Mouse (Mus musculus): Measurements from ENCODE around the gene Olfr1339. TPM values are rescaled to one million over a fixed set of nuclear protein-coding genes. Genes with fewer than 3 reads are reported as not detected.

The Olfr1339 gene
- not detected in 2 replicates for polyA plus RNA-seq (2016; fragmentation: Nextera tagmentation; extraction: Ambion mirVana)

- Histone ChIP-seq H3K27ac (no peak within 1 kb of the TSS), H3K4me3 (no peak within 1 kb of the TSS), H3K36me3 (replicated peaks) (no peaks in the 10 kb centered on the region), H3K27me3 (ENCODE audit: poor library complexity, severe bottlenecking) (no peaks in the 10 kb centered on the region), H3K4me1 (no peaks in the 10 kb centered on the region), H3K9me3 (no peaks in the 10 kb centered on the region)
- 94% methylated on average over 1 of the region's 1 CpGs for WGBS
- no peak for DNase-seq (ENCODE audit: extremely low spot score, low spot score)
These were observed at the start of gene Olfr1339 for GRCm38 (mm10) chr4:118731875-118732274. TSS of gene Olfr1339 (plus strand) at chr4:118732175.

DNA sequence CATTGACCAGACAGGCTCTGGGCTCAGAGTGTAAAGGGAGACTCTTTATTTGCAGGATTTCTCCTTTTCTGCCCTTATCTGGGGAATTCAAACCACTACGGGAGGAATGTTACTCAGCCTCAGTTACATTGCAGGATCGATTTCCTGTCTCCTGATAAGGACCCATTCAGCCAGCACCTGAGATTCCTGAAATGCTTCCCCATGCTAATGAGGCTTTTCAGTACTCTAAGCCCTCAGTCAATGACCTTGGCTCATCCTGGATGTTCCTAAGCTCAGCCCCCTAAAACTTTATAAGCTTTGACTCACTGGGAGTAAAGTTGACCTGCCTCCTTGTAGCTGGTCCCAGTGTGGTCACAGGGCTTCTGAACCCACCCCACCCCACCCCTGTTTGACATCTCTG, 44.9 kb upstream of the Olfr1339 start:
- Histone ChIP-seq H3K27ac (no peak overlapping the region), H3K4me3 (no peak overlapping the region), H3K9me3 (no peaks in the 10 kb centered on the region), H3K4me1 (peaks cover under 1% of the 10 kb centered on the region; the same call in 1 of the 2 replicates), H3K27me3 (ENCODE audit: poor library complexity, severe bottlenecking) (no peaks in the 10 kb centered on the region), H3K36me3 (replicated peaks) (no peaks in the 10 kb centered on the region)
- 75% methylated on average over 2 of the region's 2 CpGs for WGBS
- DNase-seq (ENCODE audit: extremely low spot score, low spot score): no peak

GRCm38 (mm10) chr4:118692412-118692973, 39.5 kb upstream of the Olfr1339 start, which contains the start of gene Olfr1342:
TSS of gene Olfr1342 (minus strand) at chr4:118692756.
- peaks cover 20% of the 10 kb centered on the region for H3K4me1 ChIP-seq
- DNase-seq (ENCODE audit: extremely low spot score, low spot score): no peak
- 51% methylated on average over 12 of the region's 12 CpGs for WGBS
- no peaks in the 10 kb centered on the region for H3K36me3 ChIP-seq (replicated peaks)
- no peak within 1 kb of the TSS for H3K27ac ChIP-seq
- peaks cover 4% of the 10 kb centered on the region; the same call in 1 of the 2 replicates for H3K27me3 ChIP-seq (ENCODE audit: poor library complexity, severe bottlenecking)
- no peaks in the 10 kb centered on the region for H3K9me3 ChIP-seq
- no peak within 1 kb of the TSS for H3K4me3 ChIP-seq

GRCm38 (mm10) chr4:118693812-118694211, 38.2 kb upstream of the Olfr1339 start:
- DNase-seq (ENCODE audit: extremely low spot score, low spot score): no peak
- H3K4me3 ChIP-seq: no peak overlapping the region
- H3K4me1 ChIP-seq: peaks cover 20% of the 10 kb centered on the region
- H3K27ac ChIP-seq: no peak overlapping the region
- no peaks in the 10 kb centered on the region for H3K9me3 ChIP-seq
- WGBS: 61% methylated on average over 2 of the region's 2 CpGs
- no peaks in the 10 kb centered on the region for H3K36me3 ChIP-seq (replicated peaks)
- peaks cover 4% of the 10 kb centered on the region; the same call in 1 of the 2 replicates for H3K27me3 ChIP-seq (ENCODE audit: poor library complexity, severe bottlenecking)

- WGBS: 84% methylated on average over 3 of the region's 3 CpGs
- no peak for DNase-seq (ENCODE audit: extremely low spot score, low spot score)
- no peaks in the 10 kb centered on the region for H3K36me3 ChIP-seq (replicated peaks)
- H3K9me3 ChIP-seq: no peaks in the 10 kb centered on the region
- no peak within 1 kb of the TSS for H3K27ac ChIP-seq
- H3K4me1 ChIP-seq: no peaks in the 10 kb centered on the region
- H3K27me3 ChIP-seq (ENCODE audit: poor library complexity, severe bottlenecking): no peaks in the 10 kb centered on the region
- no peak within 1 kb of the TSS for H3K4me3 ChIP-seq
These were observed 28.8 kb upstream of the Olfr1339 start, which contains the start of gene Olfr1341 for GRCm38 (mm10) chr4:118703223-118703622. TSS of gene Olfr1341 (plus strand) at chr4:118703523.

DNA sequence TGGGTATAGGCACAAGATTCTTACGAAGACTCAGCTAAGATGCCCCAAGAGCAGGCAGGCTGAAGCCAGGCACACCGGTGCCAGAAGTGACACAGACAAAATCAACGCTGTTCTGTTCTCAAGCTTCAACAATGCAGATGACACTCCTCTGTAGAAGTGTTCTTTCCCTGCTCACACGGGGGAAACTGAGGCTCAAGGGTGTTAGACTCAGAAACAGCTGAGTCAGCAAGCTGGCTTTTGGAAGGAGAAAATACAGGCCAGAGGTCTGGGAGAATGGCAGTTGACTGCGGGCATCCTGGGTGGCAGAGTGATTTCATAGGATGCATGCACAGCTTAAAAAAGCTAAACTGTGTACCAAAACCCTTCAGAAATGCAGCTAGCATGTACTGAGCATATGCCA, 23.9 kb upstream of the Olfr1339 start:
- no peak overlapping the region for H3K4me3 ChIP-seq

DNA sequence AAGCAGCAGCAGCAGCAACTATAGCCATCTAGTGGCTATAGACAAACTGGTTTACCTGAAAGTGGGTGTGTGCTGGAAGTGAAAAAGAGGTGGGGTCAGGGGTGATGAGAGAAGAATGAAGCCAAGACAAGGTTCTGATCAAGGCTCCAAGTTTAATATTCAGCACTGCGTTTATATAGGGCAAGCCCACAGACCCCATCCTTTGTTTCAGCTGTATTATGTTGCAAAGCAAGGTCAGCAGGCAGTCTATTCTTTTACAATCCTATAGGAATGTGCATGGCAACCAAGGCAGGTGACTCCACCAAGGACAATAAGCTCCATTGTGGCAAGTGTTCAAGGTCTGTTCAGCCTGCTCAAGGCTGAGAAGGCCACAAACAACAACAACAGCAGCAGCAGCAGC, 20.3 kb upstream of the Olfr1339 start:
- Histone ChIP-seq H3K9me3 (no peaks in the 10 kb centered on the region), H3K36me3 (replicated peaks) (no peaks in the 10 kb centered on the region), H3K4me1 (no peaks in the 10 kb centered on the region; the same call in 1 of the 2 replicates), H3K4me3 (no peak overlapping the region), H3K27ac (no peak overlapping the region), H3K27me3 (ENCODE audit: poor library complexity, severe bottlenecking) (no peaks in the 10 kb centered on the region)
- WGBS: 35% methylated on average over 1 of the region's 1 CpGs
- DNase-seq (ENCODE audit: extremely low spot score, low spot score): no peak

More for the DNA sequence above, 23.9 kb upstream of the Olfr1339 start:
- Histone ChIP-seq H3K27ac (no peak overlapping the region), H3K36me3 (replicated peaks) (no peaks in the 10 kb centered on the region), H3K27me3 (ENCODE audit: poor library complexity, severe bottlenecking) (no peaks in the 10 kb centered on the region), H3K4me1 (no peaks in the 10 kb centered on the region; the same call in 1 of the 2 replicates), H3K9me3 (no peaks in the 10 kb centered on the region)
- DNase-seq (ENCODE audit: extremely low spot score, low spot score): no peak
- WGBS: 81% methylated on average over 5 of the region's 5 CpGs

DNA sequence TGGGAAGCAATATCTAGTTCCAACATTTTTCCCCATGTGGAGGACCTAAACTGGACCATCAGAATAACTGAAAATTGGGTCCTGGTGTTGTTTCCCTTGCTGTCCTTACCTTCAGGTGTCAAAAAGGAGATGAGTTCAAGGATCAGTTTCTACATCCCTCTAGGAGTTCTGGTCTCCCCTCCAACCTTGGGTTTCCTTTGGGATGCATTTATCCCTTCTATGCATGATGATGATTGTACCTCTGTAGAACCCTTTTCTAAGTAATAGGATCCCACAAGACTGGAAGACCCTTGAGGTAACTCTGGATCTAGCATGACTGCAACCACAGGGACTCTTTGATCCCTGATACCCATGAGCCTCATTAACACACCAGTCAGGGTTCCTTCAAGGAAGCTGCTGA, 12.1 kb upstream of the Olfr1339 start, which contains the start of gene Olfr1340:
Gene Olfr1340 (plus strand): TSS at position 301 of the 400 bp plus-strand sequence.
- no peaks in the 10 kb centered on the region for H3K9me3 ChIP-seq
- no peak within 1 kb of the TSS for H3K4me3 ChIP-seq
- no peak for DNase-seq (ENCODE audit: extremely low spot score, low spot score)
- H3K4me1 ChIP-seq: no peaks in the 10 kb centered on the region
- no peaks in the 10 kb centered on the region for H3K27me3 ChIP-seq (ENCODE audit: poor library complexity, severe bottlenecking)
- H3K36me3 ChIP-seq (replicated peaks): no peaks in the 10 kb centered on the region
- no peak within 1 kb of the TSS for H3K27ac ChIP-seq

GRCm38 (mm10) chr4:118721742-118722483, 10.1 kb upstream of the Olfr1339 start:
- DNase-seq (ENCODE audit: extremely low spot score, low spot score): no peak

DNA sequence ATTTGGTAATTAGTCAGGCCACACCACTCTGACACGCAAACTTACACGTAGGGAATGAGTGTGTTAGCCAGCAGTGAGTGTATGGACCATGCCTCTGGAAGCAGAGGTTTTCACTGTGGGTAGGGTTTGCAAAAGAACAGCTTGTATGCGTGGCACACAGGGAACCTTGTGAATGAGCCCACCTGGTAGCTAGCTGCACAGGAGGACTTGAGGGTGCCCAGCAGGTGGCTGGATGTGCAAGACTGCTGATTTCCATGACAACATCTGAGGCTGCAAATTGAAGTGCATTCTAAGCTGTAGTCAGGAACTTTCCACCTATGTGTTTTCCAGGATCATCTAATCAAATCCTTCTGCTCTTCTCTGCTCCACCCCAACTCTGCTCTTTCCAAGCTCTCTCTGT, 7.6 kb downstream of the Olfr1339 start:
- Histone ChIP-seq H3K4me3 (no peak overlapping the region), H3K4me1 (peaks cover 16% of the 10 kb centered on the region), H3K27ac (no peak overlapping the region), H3K36me3 (replicated peaks) (no peaks in the 10 kb centered on the region), H3K27me3 (ENCODE audit: poor library complexity, severe bottlenecking) (peaks cover 48% of the 10 kb centered on the region), H3K9me3 (no peaks in the 10 kb centered on the region)
- no peak for DNase-seq (ENCODE audit: extremely low spot score, low spot score)
- WGBS: 57% methylated on average over 3 of the region's 3 CpGs

More at GRCm38 (mm10) chr4:118721742-118722483, 10.1 kb upstream of the Olfr1339 start:
- 60% methylated on average over 10 of the region's 10 CpGs for WGBS
- H3K27ac ChIP-seq: no peak overlapping the region
- H3K36me3 ChIP-seq (replicated peaks): no peaks in the 10 kb centered on the region
- H3K27me3 ChIP-seq (ENCODE audit: poor library complexity, severe bottlenecking): no peaks in the 10 kb centered on the region
- H3K9me3 ChIP-seq: no peaks in the 10 kb centered on the region
- no peak overlapping the region for H3K4me3 ChIP-seq
- no peaks in the 10 kb centered on the region for H3K4me1 ChIP-seq

GRCm38 (mm10) chr4:118740988-118741698, 9.2 kb downstream of the Olfr1339 start:
- no peaks in the 10 kb centered on the region for H3K36me3 ChIP-seq (replicated peaks)
- DNase-seq (ENCODE audit: extremely low spot score, low spot score): no peak
- WGBS: 5% methylated on average over 11 of the region's 11 CpGs
- peak overlapping the region; percentile 29 for H3K4me3 ChIP-seq
- H3K4me1 ChIP-seq: peaks cover 16% of the 10 kb centered on the region
- H3K27me3 ChIP-seq (ENCODE audit: poor library complexity, severe bottlenecking): peaks cover 48% of the 10 kb centered on the region
- H3K9me3 ChIP-seq: peaks cover 5% of the 10 kb centered on the region
- no peak overlapping the region for H3K27ac ChIP-seq

DNA sequence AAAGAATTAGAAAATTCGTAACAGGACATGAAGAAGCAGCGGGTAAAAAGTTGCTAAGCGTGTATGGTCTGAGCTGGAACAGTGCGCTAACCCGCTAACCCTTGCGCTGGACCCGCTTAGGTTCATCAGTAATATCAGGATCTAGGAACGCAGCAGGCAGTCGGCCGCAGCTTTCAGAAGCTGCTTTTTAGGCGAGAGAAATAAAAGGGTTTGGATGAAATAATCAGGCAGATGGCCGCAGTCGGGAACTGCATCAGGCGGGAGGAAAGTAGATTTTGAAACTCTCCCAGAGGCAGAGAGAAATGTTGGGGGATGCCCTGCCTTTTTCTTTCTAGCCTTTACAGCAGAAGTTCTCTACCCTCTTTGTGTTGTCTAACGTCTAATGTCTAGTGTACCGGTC, 9.9 kb downstream of the Olfr1339 start:
- H3K4me3 ChIP-seq: peak overlapping the region; percentile 29; the same call in 1 of the 2 replicates
- peaks cover 13% of the 10 kb centered on the region for H3K9me3 ChIP-seq
- DNase-seq (ENCODE audit: extremely low spot score, low spot score): no peak
- WGBS: 4% methylated on average over 16 of the region's 16 CpGs
- H3K4me1 ChIP-seq: peaks cover 16% of the 10 kb centered on the region
- H3K36me3 ChIP-seq (replicated peaks): no peaks in the 10 kb centered on the region
- H3K27ac ChIP-seq: no peak overlapping the region
- peaks cover 48% of the 10 kb centered on the region for H3K27me3 ChIP-seq (ENCODE audit: poor library complexity, severe bottlenecking)
